In the genomic region with DNA sequence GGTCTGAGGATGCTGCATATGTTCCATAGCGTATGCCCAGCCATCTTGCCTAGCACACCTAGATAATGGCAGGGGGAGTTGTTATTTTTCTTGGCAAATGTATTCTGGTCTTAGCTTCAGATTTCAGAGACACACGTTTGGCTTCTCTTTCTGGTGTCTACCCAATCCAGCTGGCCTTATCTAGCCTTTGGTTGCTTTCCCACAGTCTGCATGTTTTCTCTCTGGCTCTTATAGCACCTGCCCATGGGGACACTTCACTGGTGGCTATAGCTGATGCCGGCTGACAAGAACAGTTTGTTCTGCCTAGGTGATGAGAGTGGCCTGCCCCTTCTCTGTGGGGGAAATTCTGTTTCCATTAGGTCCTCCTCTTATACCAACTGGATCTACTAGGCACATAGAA, we compare ENCODE assay signal across 16 mouse cellular contexts.
"Had no signal": no experiment of that assay in that cellular context is flagged by ENCODE, and none has a peak within 500 bp of the region (broad histone marks: within the 10 kb centered on the region; RNA-seq: fewer than 3 reads in every experiment).

No protein-coding gene starts in this region.

- H3K9me3 ChIP-seq: neural tube, embryonic 13.5 days; neural tube, embryonic 15.5 days; stomach, embryonic 15.5 days had no signal

- H3K4me1 ChIP-seq: neural tube, embryonic 13.5 days; neural tube, embryonic 15.5 days; stomach, embryonic 15.5 days had no signal

- H3K36me3 ChIP-seq: neural tube, embryonic 13.5 days; neural tube, embryonic 15.5 days; stomach, embryonic 15.5 days had no signal

- H3K4me3 ChIP-seq: neural tube, embryonic 13.5 days; neural tube, embryonic 15.5 days; stomach, embryonic 15.5 days had no signal

- H3K27me3 ChIP-seq: neural tube, embryonic 13.5 days; neural tube, embryonic 15.5 days; stomach, embryonic 15.5 days had no signal

- H3K4me2 ChIP-seq: neural tube, embryonic 13.5 days; neural tube, embryonic 15.5 days; stomach, embryonic 15.5 days had no signal

- DNase-seq: retina, postnatal 1 day; right cerebral cortex, adult 18-20 months; right cerebral cortex, postnatal 14 days; right cerebral cortex, postnatal 25 days; right cerebral cortex, postnatal 4 days; spleen, adult 18-20 months; thymus, adult 18-20 months; thymus, adult 2 months; thymus, postnatal 14 days; thymus, postnatal 25 days; thymus, postnatal 36 days; thymus, postnatal 4 days had no signal

- H3K27ac ChIP-seq: neural tube, embryonic 13.5 days; neural tube, embryonic 15.5 days; stomach, embryonic 15.5 days; stomach, postnatal 0 days had no signal

- H3K9ac ChIP-seq: neural tube, embryonic 13.5 days; neural tube, embryonic 15.5 days; stomach, embryonic 15.5 days had no signal
